Mouse (Mus musculus): ENCODE results near the gene Spaar. TPM values are rescaled to one million over a fixed set of nuclear protein-coding genes. Genes with fewer than 3 reads are reported as not detected.

The Spaar gene
- polyA plus RNA-seq (2016; fragmentation: Nextera tagmentation; extraction: Ambion mirVana): 0.02 TPM in 2 replicates

DNA sequence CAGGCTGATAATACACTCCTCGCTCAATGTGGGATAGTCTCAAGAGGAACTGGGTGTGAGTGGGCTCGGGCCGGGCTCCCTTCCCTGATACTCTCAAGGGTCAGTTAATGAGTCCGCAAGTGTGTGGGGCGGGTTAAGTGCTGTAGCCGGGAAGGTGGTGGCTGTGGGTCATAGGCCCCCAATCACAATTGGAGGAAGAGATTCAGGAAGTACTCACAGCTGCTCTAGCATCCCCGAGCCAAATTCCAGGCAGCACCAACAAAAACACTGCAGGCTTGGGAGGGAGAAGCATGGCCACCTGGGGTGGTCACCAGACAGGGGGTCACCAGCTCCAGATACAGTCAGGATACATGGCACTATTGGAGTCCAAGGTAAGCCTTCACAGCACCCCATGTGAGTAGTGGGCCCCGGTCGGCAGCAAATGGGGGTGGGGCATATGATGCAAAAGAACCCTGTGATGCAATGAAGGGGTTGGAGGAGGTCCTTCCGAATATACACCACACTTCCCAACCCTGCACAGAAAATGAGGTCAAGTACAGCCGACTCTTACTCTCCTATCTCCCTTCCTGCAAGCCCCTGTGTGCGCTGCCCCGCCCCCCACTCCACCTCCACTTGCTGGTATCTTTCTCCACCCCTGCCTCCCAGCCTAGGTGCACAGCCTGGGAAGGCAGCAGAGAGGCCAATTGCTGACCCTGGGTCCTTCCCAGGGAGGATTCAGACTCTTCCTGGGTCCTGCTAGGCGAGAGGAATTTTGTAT, at the start of gene Spaar:
Gene Spaar (plus strand): TSS at position 241 of the 757 bp plus-strand sequence.
- 20% methylated on average over 13 of the region's 14 CpGs for WGBS (ENCODE audit: insufficient replicate concordance)
- Histone ChIP-seq H3K27ac (peak within 1 kb of the TSS; percentile 50), H3K36me3 (no peaks in the 10 kb centered on the region), H3K9me3 (replicated peaks) (no peaks in the 10 kb centered on the region), H3K27me3 (replicated peaks) (peaks cover 6% of the 10 kb centered on the region; the same call in 1 of the 2 replicates), H3K4me1 (peaks cover 62% of the 10 kb centered on the region), H3K4me3 (no peak within 1 kb of the TSS), H3K9ac (no peak within 1 kb of the TSS), H3K4me2 (peak within 1 kb of the TSS; percentile 45)
- ATAC-seq: peak; percentile 50

DNA sequence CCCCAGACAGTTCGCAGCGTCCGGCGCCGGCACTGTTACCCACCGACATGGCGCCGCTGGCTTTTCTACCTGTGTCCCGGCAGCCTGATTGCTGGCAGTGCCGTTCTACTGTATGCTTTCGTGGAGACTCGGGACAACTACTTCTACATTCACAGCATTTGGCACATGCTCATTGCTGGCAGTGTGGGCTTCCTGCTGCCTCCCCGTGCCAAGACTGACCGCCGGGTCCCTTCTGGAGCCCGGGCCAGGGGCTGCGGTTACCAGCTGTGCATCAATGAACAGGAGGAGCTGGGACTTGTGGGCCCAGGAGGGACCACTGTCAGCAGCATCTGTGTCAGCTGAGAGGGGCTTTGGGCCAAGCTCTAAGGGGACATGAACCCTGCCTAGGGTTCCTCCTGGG, 39.8 kb upstream of the Spaar start:
- Histone ChIP-seq H3K27me3 (replicated peaks) (peaks cover 14% of the 10 kb centered on the region), H3K4me1 (peaks cover 28% of the 10 kb centered on the region), H3K4me2 (no peak overlapping the region), H3K27ac (no peak overlapping the region), H3K9ac (no peak overlapping the region), H3K4me3 (no peak overlapping the region), H3K9me3 (replicated peaks) (no peaks in the 10 kb centered on the region), H3K36me3 (no peaks in the 10 kb centered on the region)
- WGBS (ENCODE audit: insufficient replicate concordance): 85% methylated on average over 17 of the region's 17 CpGs
- no peak for ATAC-seq

DNA sequence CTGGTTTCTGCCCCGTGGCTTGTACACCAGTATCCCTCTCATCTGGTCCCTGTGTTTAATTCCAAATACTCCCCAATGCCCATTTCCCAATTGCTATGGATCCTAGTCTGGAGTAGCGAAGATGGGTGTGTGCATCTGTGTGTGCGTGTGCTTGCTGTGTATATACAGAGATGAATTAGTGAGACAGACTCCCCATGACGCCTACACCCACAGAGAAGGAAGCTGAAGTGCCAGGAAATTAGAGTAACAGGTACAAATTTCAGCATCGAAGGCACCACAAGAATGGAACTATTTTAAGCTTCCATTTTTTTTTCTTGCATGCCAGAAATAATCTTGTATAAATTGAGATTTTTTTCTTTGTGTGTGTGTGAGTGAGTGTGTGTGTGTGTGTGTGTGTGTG, 38.8 kb upstream of the Spaar start:
- Histone ChIP-seq H3K9ac (no peak overlapping the region), H3K9me3 (replicated peaks) (no peaks in the 10 kb centered on the region), H3K27ac (no peak overlapping the region), H3K4me1 (peaks cover 37% of the 10 kb centered on the region), H3K36me3 (no peaks in the 10 kb centered on the region), H3K4me2 (no peak overlapping the region), H3K4me3 (no peak overlapping the region), H3K27me3 (replicated peaks) (peaks cover 14% of the 10 kb centered on the region)
- no peak for ATAC-seq
- WGBS (ENCODE audit: insufficient replicate concordance): 54% methylated on average over 5 of the region's 5 CpGs

DNA sequence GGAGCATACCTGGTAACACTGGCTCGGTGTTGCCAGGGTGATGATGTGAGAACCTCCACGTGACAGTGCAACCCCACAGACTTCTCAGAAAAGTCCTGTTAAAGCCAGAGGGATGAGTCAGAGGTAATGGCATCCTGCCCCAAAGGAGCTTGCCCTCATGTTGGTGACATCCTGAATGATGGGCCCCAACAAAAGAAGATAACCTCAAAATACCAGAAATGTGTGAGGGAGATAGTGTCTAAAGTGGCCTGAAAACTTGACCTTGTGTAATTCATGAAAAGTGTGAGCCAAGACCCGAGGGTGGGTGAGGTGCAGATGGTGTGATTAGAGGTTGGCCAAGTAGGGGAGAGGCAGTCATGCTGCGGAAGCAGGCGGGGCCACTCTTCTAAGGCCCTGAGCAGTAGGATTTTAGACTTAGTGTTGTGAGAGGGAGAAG, 36.0 kb upstream of the Spaar start:
- Histone ChIP-seq H3K4me1 (peaks cover 37% of the 10 kb centered on the region), H3K27ac (no peak overlapping the region), H3K36me3 (no peaks in the 10 kb centered on the region), H3K27me3 (replicated peaks) (peaks cover 21% of the 10 kb centered on the region), H3K4me3 (no peak overlapping the region), H3K9me3 (replicated peaks) (no peaks in the 10 kb centered on the region), H3K9ac (no peak overlapping the region), H3K4me2 (no peak overlapping the region)
- peak; percentile 38; the same call in 1 of the 2 replicates for ATAC-seq
- 26% methylated on average over 5 of the region's 5 CpGs for WGBS (ENCODE audit: insufficient replicate concordance)

DNA sequence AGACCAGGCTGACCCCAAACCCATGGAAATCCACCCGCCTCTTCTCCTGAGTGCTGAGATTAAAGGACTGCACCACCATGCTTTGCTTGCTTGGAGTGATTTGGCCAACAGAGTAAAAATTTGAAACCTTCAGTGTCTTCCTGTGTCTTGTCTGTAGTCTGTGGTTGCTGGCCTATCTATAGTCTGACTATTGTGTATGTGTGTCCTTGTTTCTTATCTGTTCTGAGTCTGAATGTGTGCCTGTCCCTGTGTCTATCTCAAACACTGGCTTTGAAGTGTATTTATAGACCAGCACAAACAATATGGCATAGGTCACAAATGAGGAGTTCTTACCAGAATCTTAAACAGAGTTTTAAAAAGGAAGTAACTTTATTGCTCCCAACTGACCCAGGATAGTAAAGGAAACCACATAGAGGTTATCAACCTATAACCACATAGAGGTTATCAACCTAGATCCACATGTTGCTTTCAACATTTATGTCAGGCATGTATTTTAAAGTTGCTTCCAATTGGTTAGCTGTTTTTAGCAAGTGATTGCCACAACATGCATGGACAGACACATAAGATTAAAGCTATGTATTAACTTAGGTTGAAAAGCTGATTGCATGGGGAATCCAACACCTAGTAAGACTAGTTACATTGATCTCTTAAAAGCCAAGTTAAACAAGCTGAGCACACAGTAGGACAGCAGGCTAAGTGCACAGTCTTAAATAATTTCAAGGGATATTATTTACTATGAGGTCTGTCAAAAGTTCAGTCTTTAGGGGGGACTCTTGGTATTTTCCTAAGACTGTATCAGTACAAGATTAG, 35.2 kb upstream of the Spaar start:
- Histone ChIP-seq H3K4me1 (peaks cover 37% of the 10 kb centered on the region), H3K9me3 (replicated peaks) (no peaks in the 10 kb centered on the region), H3K4me2 (no peak overlapping the region), H3K27me3 (replicated peaks) (peaks cover 19% of the 10 kb centered on the region), H3K36me3 (no peaks in the 10 kb centered on the region), H3K9ac (no peak overlapping the region), H3K27ac (no peak overlapping the region), H3K4me3 (no peak overlapping the region)
- peak; percentile 52 for ATAC-seq
- 32% methylated on average over 1 of the region's 1 CpGs for WGBS (ENCODE audit: insufficient replicate concordance)

DNA sequence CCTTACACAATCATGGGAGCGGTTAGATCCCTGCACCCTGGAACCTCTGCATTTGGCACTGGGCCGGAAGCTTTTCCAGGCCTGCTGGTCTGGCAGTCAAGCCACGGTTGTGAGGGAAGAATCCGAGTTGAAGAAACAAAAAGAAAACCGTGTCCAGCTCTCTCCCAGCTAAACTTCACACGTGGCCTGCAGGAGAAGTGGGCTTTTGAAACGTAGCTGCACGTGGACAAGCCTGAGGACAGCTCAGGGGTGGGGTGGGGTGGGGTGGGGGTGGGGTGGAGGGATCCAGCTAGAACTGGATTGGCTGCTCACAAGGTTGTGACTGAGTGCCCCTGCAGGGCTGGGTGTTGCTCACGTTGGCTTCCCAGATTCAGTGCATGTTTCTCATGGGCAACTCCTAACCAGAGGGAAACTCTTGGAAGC, 34.6 kb upstream of the Spaar start:
- ATAC-seq: peak; percentile 68; the same call in 1 of the 2 replicates

DNA sequence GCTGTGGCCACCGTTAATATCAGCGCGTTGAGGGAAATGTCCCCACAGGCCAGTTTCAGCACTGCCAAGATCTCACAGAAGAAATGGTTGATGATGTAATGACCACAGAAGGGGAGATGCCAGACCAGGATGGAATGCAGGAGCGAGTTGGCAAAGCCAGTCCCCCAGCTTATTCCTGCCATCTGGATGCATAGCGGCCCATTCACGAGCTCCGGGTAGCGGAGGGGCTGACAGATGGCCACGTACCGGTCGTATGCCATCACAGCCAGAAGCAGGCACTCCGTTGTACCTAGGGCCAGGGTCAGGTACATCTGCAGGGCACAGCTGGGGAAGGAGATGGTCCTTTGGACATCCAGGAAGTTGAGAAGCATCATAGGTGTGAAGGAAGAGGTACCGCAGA, 33.3 kb upstream of the Spaar start:
- 88% methylated on average over 13 of the region's 13 CpGs for WGBS (ENCODE audit: insufficient replicate concordance)

More for the DNA sequence above, 34.6 kb upstream of the Spaar start:
- Histone ChIP-seq H3K4me2 (no peak overlapping the region), H3K36me3 (no peaks in the 10 kb centered on the region), H3K27ac (no peak overlapping the region), H3K4me1 (peaks cover 37% of the 10 kb centered on the region), H3K27me3 (replicated peaks) (peaks cover 13% of the 10 kb centered on the region), H3K9ac (no peak overlapping the region), H3K9me3 (replicated peaks) (no peaks in the 10 kb centered on the region), H3K4me3 (no peak overlapping the region)
- WGBS (ENCODE audit: insufficient replicate concordance): 28% methylated on average over 9 of the region's 9 CpGs

DNA sequence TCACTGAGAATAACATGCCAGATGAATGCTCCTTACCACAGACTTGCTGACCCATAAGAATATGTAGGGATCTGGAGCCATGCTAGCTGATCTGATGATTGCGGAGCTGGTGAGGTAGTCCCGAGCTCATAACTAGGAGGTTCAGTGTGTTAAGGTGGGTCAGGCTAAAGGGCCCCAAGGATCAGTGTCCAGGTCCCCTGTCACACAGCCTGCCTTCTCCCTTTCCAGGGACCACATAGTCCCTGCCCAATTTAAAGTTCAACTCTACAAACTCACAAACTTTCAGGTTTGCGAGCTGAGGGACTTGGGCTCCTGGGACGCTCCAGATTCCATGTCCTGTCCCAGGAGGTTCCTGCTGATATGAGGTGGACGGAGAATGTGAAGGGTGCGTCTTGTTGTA, 29.1 kb upstream of the Spaar start, which contains the start of gene Olfr70:
Gene Olfr70 (minus strand): TSS at position 101 of the 400 bp plus-strand sequence.
- no peak within 1 kb of the TSS for H3K9ac ChIP-seq
- peaks cover 10% of the 10 kb centered on the region; the same call in 1 of the 2 replicates for H3K27me3 ChIP-seq (replicated peaks)
- no peak within 1 kb of the TSS for H3K4me2 ChIP-seq
- H3K4me1 ChIP-seq: peaks cover 2% of the 10 kb centered on the region
- H3K4me3 ChIP-seq: no peak within 1 kb of the TSS
- no peaks in the 10 kb centered on the region for H3K36me3 ChIP-seq
- ATAC-seq: no peak
- H3K9me3 ChIP-seq (replicated peaks): no peaks in the 10 kb centered on the region
- 67% methylated on average over 6 of the region's 6 CpGs for WGBS (ENCODE audit: insufficient replicate concordance)
- no peak within 1 kb of the TSS for H3K27ac ChIP-seq

More for the DNA sequence above, 33.3 kb upstream of the Spaar start:
- H3K9ac ChIP-seq: no peak overlapping the region
- H3K9me3 ChIP-seq (replicated peaks): no peaks in the 10 kb centered on the region
- no peak for ATAC-seq
- H3K4me3 ChIP-seq: no peak overlapping the region
- H3K4me2 ChIP-seq: no peak overlapping the region
- H3K27me3 ChIP-seq (replicated peaks): peaks cover 7% of the 10 kb centered on the region; the same call in 1 of the 2 replicates
- H3K4me1 ChIP-seq: peaks cover 37% of the 10 kb centered on the region
- H3K27ac ChIP-seq: no peak overlapping the region
- no peaks in the 10 kb centered on the region for H3K36me3 ChIP-seq

DNA sequence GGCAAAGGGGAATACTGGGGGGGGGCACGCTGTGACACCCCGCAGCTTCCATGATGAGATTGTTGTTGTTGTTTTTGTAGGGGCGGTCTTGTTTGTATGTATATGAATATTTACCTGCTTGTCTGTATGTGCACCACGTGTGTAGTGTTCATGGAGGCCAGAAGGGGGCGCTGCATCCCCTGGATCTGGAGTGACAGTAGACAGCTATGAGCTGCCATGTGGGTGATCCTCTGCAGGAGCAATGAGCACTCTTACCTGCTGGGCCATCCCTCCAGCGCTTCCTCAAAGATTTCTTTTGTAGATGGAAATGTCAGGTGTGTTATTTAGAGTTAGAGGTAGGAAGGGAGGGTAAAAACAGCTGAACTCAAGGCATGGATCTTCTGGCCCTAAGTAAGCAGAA, 26.4 kb upstream of the Spaar start:
- no peaks in the 10 kb centered on the region for H3K9me3 ChIP-seq (replicated peaks)
- H3K4me3 ChIP-seq: no peak overlapping the region
- WGBS (ENCODE audit: insufficient replicate concordance): 53% methylated on average over 6 of the region's 6 CpGs
- no peak for ATAC-seq
- H3K36me3 ChIP-seq: no peaks in the 10 kb centered on the region
- H3K9ac ChIP-seq: no peak overlapping the region
- peaks cover 27% of the 10 kb centered on the region for H3K27me3 ChIP-seq (replicated peaks)
- H3K4me2 ChIP-seq: no peak overlapping the region
- no peaks in the 10 kb centered on the region for H3K4me1 ChIP-seq
- H3K27ac ChIP-seq: no peak overlapping the region

DNA sequence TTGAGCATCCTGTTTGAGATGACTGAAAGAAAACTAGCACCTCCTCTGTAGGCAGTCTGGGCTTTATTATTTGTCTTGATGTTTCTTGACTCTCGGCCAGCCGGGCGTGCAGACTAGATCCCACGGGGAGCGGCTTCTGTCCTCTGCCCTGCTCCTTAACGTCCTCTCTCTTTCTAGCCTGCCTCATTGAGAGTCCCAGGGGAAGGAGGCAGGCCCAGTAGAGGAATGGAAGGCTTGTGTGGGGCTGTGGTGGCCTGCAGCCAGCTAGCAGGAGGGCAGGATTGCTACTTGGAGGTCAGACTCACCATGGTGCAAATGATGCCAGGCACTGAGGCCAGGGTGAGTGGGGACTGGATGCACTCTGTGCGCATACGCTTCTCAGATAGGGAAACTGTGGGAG, 26.0 kb upstream of the Spaar start:
- peaks cover 30% of the 10 kb centered on the region for H3K27me3 ChIP-seq (replicated peaks)
- H3K4me1 ChIP-seq: no peaks in the 10 kb centered on the region
- H3K36me3 ChIP-seq: no peaks in the 10 kb centered on the region
- H3K4me3 ChIP-seq: no peak overlapping the region
- H3K9me3 ChIP-seq (replicated peaks): no peaks in the 10 kb centered on the region
- H3K9ac ChIP-seq: no peak overlapping the region
- no peak for ATAC-seq
- WGBS (ENCODE audit: insufficient replicate concordance): 86% methylated on average over 8 of the region's 8 CpGs
- no peak overlapping the region for H3K4me2 ChIP-seq
- no peak overlapping the region for H3K27ac ChIP-seq

DNA sequence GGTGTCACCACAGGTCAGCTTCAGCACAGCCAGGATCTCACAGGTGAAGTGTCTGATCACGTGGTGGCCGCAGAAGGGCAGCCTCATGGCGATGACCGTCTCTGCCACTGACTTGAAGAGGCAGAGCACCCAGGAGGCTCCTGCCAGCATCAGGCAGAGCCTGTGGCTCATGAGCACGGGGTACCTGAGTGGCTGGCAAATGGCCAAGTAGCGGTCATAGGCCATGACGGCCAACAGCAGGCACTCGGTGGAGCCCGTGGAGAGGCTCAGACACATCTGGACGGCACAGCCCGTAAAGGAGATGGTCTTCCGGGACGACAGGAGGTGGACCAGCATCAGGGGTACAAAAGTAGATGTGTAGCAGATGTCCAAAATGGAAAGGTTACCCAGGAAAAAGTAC, 23.8 kb upstream of the Spaar start:
- Histone ChIP-seq H3K36me3 (no peaks in the 10 kb centered on the region), H3K27ac (no peak overlapping the region), H3K4me2 (no peak overlapping the region), H3K27me3 (replicated peaks) (peaks cover 46% of the 10 kb centered on the region), H3K4me3 (no peak overlapping the region), H3K4me1 (no peaks in the 10 kb centered on the region), H3K9me3 (replicated peaks) (no peaks in the 10 kb centered on the region), H3K9ac (no peak overlapping the region)
- WGBS (ENCODE audit: insufficient replicate concordance): 76% methylated on average over 13 of the region's 13 CpGs
- ATAC-seq: no peak

DNA sequence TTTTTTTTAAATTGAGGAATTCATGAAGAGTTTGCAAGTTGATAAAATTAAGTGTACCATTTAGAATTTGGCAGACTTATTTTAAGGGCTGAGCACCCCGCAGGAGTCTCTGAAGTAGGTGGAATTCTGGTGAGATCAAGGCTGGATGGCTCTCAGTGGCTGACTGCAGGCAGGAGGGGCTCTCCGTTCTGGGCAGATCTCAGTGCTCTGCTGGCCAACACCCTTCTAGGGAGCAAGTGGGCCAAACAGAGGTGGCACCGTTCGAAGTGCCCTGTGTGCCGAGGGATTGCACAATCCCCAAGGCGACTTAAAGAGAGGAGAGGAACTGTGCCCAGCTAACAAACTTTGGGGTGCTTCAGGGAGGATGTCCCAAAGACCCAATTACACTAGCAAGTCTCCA, 20.0 kb upstream of the Spaar start, which contains the start of gene Olfr71:
Gene Olfr71 (minus strand): TSS at position 387 of the 400 bp plus-strand sequence.
- no peak within 1 kb of the TSS for H3K4me2 ChIP-seq
- no peak within 1 kb of the TSS for H3K4me3 ChIP-seq
- no peak within 1 kb of the TSS for H3K9ac ChIP-seq
- no peaks in the 10 kb centered on the region for H3K4me1 ChIP-seq
- H3K9me3 ChIP-seq (replicated peaks): no peaks in the 10 kb centered on the region
- H3K36me3 ChIP-seq: no peaks in the 10 kb centered on the region
- 62% methylated on average over 6 of the region's 6 CpGs for WGBS (ENCODE audit: insufficient replicate concordance)
- no peak within 1 kb of the TSS for H3K27ac ChIP-seq
- ATAC-seq: no peak
- peaks cover 62% of the 10 kb centered on the region for H3K27me3 ChIP-seq (replicated peaks)
